Mouse (Mus musculus): Measurements from ENCODE around the gene Usp54.

GRCm38 (mm10) chr14:20615075-20615474 lies 25.8 kb downstream of the Usp54 start:
- TF ChIP-seq CTCF (IDR thresholded peaks at IDR 0.05; ENCODE audit: low read depth) (no peak), EP300 (IDR thresholded peaks at IDR 0.05; ENCODE audit: low read depth) (no peak)
